Mouse (Mus musculus): ENCODE data around the gene Plcl1. TPM values are rescaled to one million over a fixed set of nuclear protein-coding genes. Genes with fewer than 3 reads are reported as not detected.

Plcl1 gene
- polyA plus RNA-seq, 1 experiment from 2014 or later, result 3.1 TPM

- ATAC-seq (ENCODE audit: insufficient read depth, low FRiP score, low TSS enrichment) (no peak), DNase-seq (ENCODE audit: low spot score) (no peak)
- Histone ChIP-seq H3K9ac (ENCODE audit: low read length) (no peak overlapping the region), H3K9me3 (ENCODE audit: control insufficient read depth, low read length) (no peaks in the 10 kb centered on the region), H3K27me3 (ENCODE audit: control insufficient read depth, insufficient read depth, low read length) (no peaks in the 10 kb centered on the region), H3K4me3 (ENCODE audit: low read depth, low read length) (no peak overlapping the region), H3K4me1 (ENCODE audit: control insufficient read depth, insufficient read depth, low read length) (no peaks in the 10 kb centered on the region), H3K4me2 (ENCODE audit: low read depth) (no peak overlapping the region), H3K27ac (ENCODE audit: low read depth, low read length) (no peak overlapping the region), H3K36me3 (ENCODE audit: control insufficient read depth, insufficient read depth, low read length) (no peaks in the 10 kb centered on the region)
- 95% methylated on average over 2 of the region's 2 CpGs for WGBS
Observed at GRCm38 (mm10) chr1:55617857-55618256, 212.1 kb downstream of the Plcl1 start.

GRCm38 (mm10) chr1:55618617-55619286, 213.0 kb downstream of the Plcl1 start:
- WGBS, result 79% methylated on average over 7 of the region's 7 CpGs
- H3K36me3 ChIP-seq (ENCODE audit: control insufficient read depth, insufficient read depth, low read length), result no peaks in the 10 kb centered on the region
- H3K9me3 ChIP-seq (ENCODE audit: control insufficient read depth, low read length), result no peaks in the 10 kb centered on the region
- H3K4me1 ChIP-seq (ENCODE audit: control insufficient read depth, insufficient read depth, low read length), result no peaks in the 10 kb centered on the region
- H3K9ac ChIP-seq (ENCODE audit: low read length), result no peak overlapping the region
- no peak for ATAC-seq (ENCODE audit: insufficient read depth, low FRiP score, low TSS enrichment)
- no peak for DNase-seq (ENCODE audit: low spot score)
- H3K27ac ChIP-seq (ENCODE audit: low read depth, low read length), result no peak overlapping the region
- no peak overlapping the region for H3K4me2 ChIP-seq (ENCODE audit: low read depth)
- no peak overlapping the region for H3K4me3 ChIP-seq (ENCODE audit: low read depth, low read length)
- H3K27me3 ChIP-seq (ENCODE audit: control insufficient read depth, insufficient read depth, low read length), result no peaks in the 10 kb centered on the region

GRCm38 (mm10) chr1:55631496-55631895, 225.8 kb downstream of the Plcl1 start:
- no peak overlapping the region for H3K4me2 ChIP-seq (ENCODE audit: low read depth)
- no peak for ATAC-seq (ENCODE audit: insufficient read depth, low FRiP score, low TSS enrichment)
- H3K27me3 ChIP-seq (ENCODE audit: control insufficient read depth, insufficient read depth, low read length), result no peaks in the 10 kb centered on the region
- no peaks in the 10 kb centered on the region for H3K36me3 ChIP-seq (ENCODE audit: control insufficient read depth, insufficient read depth, low read length)
- 49% methylated on average over 1 of the region's 1 CpGs for WGBS
- H3K9ac ChIP-seq (ENCODE audit: low read length), result no peak overlapping the region
- no peak overlapping the region for H3K4me3 ChIP-seq (ENCODE audit: low read depth, low read length)
- H3K9me3 ChIP-seq (ENCODE audit: control insufficient read depth, low read length), result no peaks in the 10 kb centered on the region
- DNase-seq (ENCODE audit: low spot score), result no peak
- no peaks in the 10 kb centered on the region for H3K4me1 ChIP-seq (ENCODE audit: control insufficient read depth, insufficient read depth, low read length)
- no peak overlapping the region for H3K27ac ChIP-seq (ENCODE audit: low read depth, low read length)

DNA sequence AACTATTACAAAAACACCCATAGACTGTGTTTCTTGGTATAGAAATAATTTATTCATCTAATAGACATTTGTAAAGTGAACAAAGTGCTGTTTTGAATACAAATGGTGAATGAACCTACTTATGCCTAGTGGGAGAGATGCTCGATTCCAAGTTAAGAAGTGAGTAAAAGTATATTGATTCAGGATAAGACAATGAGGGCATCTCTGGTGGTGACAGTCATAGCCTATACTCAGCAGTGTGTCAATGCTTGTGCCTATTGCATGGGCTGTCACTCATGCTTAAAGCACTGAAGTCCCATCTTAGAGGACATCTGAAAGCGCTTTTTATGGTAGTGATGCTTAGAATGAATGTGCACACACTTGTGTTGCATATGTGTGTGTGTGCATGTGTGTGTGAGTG, 226.3 kb downstream of the Plcl1 start:
- ATAC-seq (ENCODE audit: insufficient read depth, low FRiP score, low TSS enrichment) (no peak), DNase-seq (ENCODE audit: low spot score) (no peak)
- Histone ChIP-seq H3K27ac (ENCODE audit: low read depth, low read length) (no peak overlapping the region), H3K4me2 (ENCODE audit: low read depth) (no peak overlapping the region), H3K9ac (ENCODE audit: low read length) (no peak overlapping the region), H3K27me3 (ENCODE audit: control insufficient read depth, insufficient read depth, low read length) (no peaks in the 10 kb centered on the region), H3K36me3 (ENCODE audit: control insufficient read depth, insufficient read depth, low read length) (no peaks in the 10 kb centered on the region), H3K4me1 (ENCODE audit: control insufficient read depth, insufficient read depth, low read length) (no peaks in the 10 kb centered on the region), H3K9me3 (ENCODE audit: control insufficient read depth, low read length) (no peaks in the 10 kb centered on the region), H3K4me3 (ENCODE audit: low read depth, low read length) (no peak overlapping the region)
- 82% methylated on average over 2 of the region's 2 CpGs for WGBS

GRCm38 (mm10) chr1:55633326-55633725, 227.6 kb downstream of the Plcl1 start:
- H3K27ac ChIP-seq (ENCODE audit: low read depth, low read length), result no peak overlapping the region
- H3K36me3 ChIP-seq (ENCODE audit: control insufficient read depth, insufficient read depth, low read length), result no peaks in the 10 kb centered on the region
- H3K4me3 ChIP-seq (ENCODE audit: low read depth, low read length), result no peak overlapping the region
- no peaks in the 10 kb centered on the region for H3K27me3 ChIP-seq (ENCODE audit: control insufficient read depth, insufficient read depth, low read length)
- no peaks in the 10 kb centered on the region for H3K4me1 ChIP-seq (ENCODE audit: control insufficient read depth, insufficient read depth, low read length)
- DNase-seq (ENCODE audit: low spot score) (no peak), ATAC-seq (ENCODE audit: insufficient read depth, low FRiP score, low TSS enrichment) (no peak)
- H3K4me2 ChIP-seq (ENCODE audit: low read depth), result no peak overlapping the region
- 90% methylated on average over 4 of the region's 4 CpGs for WGBS
- H3K9ac ChIP-seq (ENCODE audit: low read length), result no peak overlapping the region
- no peaks in the 10 kb centered on the region for H3K9me3 ChIP-seq (ENCODE audit: control insufficient read depth, low read length)

DNA sequence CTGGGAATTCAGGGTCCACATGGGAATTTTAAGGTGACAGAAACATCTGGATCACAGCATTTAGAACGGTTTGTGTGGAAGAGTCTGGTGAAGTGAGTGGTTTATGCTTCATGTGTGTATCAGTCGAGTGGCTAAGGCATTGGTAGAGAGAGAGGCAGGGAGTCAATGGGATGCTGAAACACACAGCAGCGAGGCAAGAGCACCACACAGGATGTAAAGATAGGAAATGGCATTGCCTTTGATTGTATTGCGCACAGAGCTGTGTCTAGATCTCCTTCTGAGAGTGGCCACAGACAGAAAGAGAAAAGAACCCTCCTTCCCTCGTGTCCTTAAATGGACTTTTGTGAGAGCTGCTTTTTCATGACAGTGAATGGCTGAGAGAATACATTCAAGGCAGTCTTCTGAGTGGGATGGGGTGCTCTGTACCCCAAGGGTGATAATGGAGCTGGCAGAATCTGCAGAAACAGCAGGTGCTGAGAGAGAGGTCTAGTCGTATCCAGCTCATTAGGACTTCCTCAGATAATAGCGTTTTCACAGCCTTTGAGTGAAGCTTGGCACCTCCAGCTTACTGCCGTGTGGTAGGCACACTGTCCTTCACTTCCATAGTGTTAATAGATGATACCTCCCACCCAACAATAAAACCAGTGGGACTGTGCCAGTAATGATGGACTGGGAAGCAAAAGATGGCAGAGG, 253.9 kb downstream of the Plcl1 start:
- no peak overlapping the region for H3K27ac ChIP-seq (ENCODE audit: low read depth, low read length)
- H3K27me3 ChIP-seq (ENCODE audit: control insufficient read depth, insufficient read depth, low read length), result no peaks in the 10 kb centered on the region
- no peak overlapping the region for H3K9ac ChIP-seq (ENCODE audit: low read length)
- no peaks in the 10 kb centered on the region for H3K4me1 ChIP-seq (ENCODE audit: control insufficient read depth, insufficient read depth, low read length)
- ATAC-seq (ENCODE audit: insufficient read depth, low FRiP score, low TSS enrichment) (no peak), DNase-seq (ENCODE audit: low spot score) (no peak)
- WGBS, result 71% methylated on average over 8 of the region's 8 CpGs
- H3K4me2 ChIP-seq (ENCODE audit: low read depth), result no peak overlapping the region
- H3K36me3 ChIP-seq (ENCODE audit: control insufficient read depth, insufficient read depth, low read length), result no peaks in the 10 kb centered on the region
- H3K9me3 ChIP-seq (ENCODE audit: control insufficient read depth, low read length), result no peaks in the 10 kb centered on the region
- H3K4me3 ChIP-seq (ENCODE audit: low read depth, low read length), result no peak overlapping the region

- no peaks in the 10 kb centered on the region for H3K36me3 ChIP-seq (ENCODE audit: control insufficient read depth, insufficient read depth, low read length)
- ATAC-seq (ENCODE audit: insufficient read depth, low FRiP score, low TSS enrichment) (no peak), DNase-seq (ENCODE audit: low spot score) (no peak)
- H3K27ac ChIP-seq (ENCODE audit: low read depth, low read length), result no peak overlapping the region
- H3K4me2 ChIP-seq (ENCODE audit: low read depth), result no peak overlapping the region
- WGBS, result 83% methylated on average over 2 of the region's 2 CpGs
- no peaks in the 10 kb centered on the region for H3K27me3 ChIP-seq (ENCODE audit: control insufficient read depth, insufficient read depth, low read length)
- H3K9me3 ChIP-seq (ENCODE audit: control insufficient read depth, low read length), result no peaks in the 10 kb centered on the region
- no peak overlapping the region for H3K4me3 ChIP-seq (ENCODE audit: low read depth, low read length)
- no peak overlapping the region for H3K9ac ChIP-seq (ENCODE audit: low read length)
- H3K4me1 ChIP-seq (ENCODE audit: control insufficient read depth, insufficient read depth, low read length), result no peaks in the 10 kb centered on the region; the same call in 1 of the 2 replicates
Observed at GRCm38 (mm10) chr1:55661381-55661780, 255.7 kb downstream of the Plcl1 start.

DNA sequence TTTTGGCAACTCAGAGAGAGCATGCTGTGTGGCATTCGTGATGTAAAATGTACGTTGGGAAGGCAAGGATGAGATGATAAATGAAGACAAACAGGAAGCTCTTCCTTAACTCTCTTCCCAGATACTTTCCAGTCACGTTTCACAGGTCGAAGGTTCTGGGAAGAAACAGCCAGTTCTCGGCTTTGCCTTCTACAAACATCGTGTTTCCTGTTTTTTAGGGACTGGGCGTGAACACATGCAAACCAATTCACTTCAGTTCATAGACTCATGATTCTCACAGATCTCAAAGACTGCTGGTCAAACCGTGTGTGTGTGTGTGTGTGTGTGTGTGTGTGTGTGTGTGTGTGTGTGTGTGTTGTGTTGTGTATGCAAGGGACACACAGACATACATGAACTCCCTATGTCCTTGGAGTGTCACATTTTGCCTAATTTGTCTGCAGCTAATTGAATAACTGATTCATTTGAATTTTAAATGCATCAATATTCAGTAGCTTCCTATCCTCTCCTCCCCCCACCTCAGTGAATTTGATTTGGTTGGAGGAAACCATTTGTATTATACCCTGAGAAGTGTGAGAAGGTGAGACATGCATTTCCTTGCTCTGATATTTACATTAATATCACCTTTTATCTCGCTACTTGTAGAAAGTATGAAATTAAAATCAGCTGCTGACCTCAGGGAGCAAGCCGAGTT, 259.6 kb downstream of the Plcl1 start:
- Histone ChIP-seq H3K36me3 (ENCODE audit: control insufficient read depth, insufficient read depth, low read length) (no peaks in the 10 kb centered on the region), H3K27ac (ENCODE audit: low read depth, low read length) (no peak overlapping the region), H3K4me2 (ENCODE audit: low read depth) (no peak overlapping the region), H3K9me3 (ENCODE audit: control insufficient read depth, low read length) (no peaks in the 10 kb centered on the region), H3K9ac (ENCODE audit: low read length) (no peak overlapping the region), H3K4me3 (ENCODE audit: low read depth, low read length) (no peak overlapping the region), H3K27me3 (ENCODE audit: control insufficient read depth, insufficient read depth, low read length) (no peaks in the 10 kb centered on the region), H3K4me1 (ENCODE audit: control insufficient read depth, insufficient read depth, low read length) (no peaks in the 10 kb centered on the region; the same call in 1 of the 2 replicates)
- ATAC-seq (ENCODE audit: insufficient read depth, low FRiP score, low TSS enrichment), result peak; percentile 26; the same call in 1 of the 2 replicates
- WGBS, result 64% methylated on average over 10 of the region's 10 CpGs
- no peak for DNase-seq (ENCODE audit: low spot score)

Data from neural tube, embryonic 11.5 days (tissue).